Mouse (Mus musculus) left cerebral cortex, postnatal 4 days (tissue): ENCODE data around the gene Trpm3. TPM values are rescaled to one million over a fixed set of nuclear protein-coding genes. Genes with fewer than 3 reads are reported as not detected.
A peak's percentile ranks its signal among the peaks of the same experiment; 100 is the strongest.

ENCODE experiments used
- microRNA-seq: library from miRNA; unstranded; fragments of <30 nt; microRNA quantifications from one replicate; pipeline ENCODE4 v1.2.0, GENCODE M21; 2022
- total RNA-seq, 2 experiments: library from RNA; stranded (reverse); gene quantifications; 2 replicates each; pipeline ENCODE4 v1.2.3; 2021

The Trpm3 gene
- total RNA-seq, 2 experiments from 2014 or later = 88.7 to 89.4 TPM

Small RNA genes lying within 50 kb of the gene (microRNA-seq; reads per million reads assigned to microRNA genes)
- 1,378 reads per million, percentile 79 among the genes with 10 or more reads in this experiment for gene Mir204
